Comparison of ENCODE assay signal across 8 mouse cellular contexts in genomic region chr13:64312024-64312915, GRCm38 (mm10). TPM values are rescaled to one million over a fixed set of nuclear protein-coding genes. Genes with fewer than 3 reads are reported as not detected.
DNase-seq lines count a peak whose midpoint lies in the region; ATAC-seq and TF ChIP-seq lines count a peak whose summit lies in the region.

TSS of gene Aaed1 (minus strand) at chr13:64312710.

- peak; percentile 39 for TF ChIP-seq CTCF in lung, embryonic 14.5 days (IDR thresholded peaks at IDR 0.05; ENCODE audit: low read depth)

- peak within 1 kb of the TSS; percentile 67 for H3K4me2 ChIP-seq in lung, embryonic 14.5 days

- H3K36me3 ChIP-seq in lung, embryonic 14.5 days (ENCODE audit: insufficient read depth), result peaks cover 9% of the 10 kb centered on the region; the same call in 1 of the 2 replicates

- DNase-seq in MN1 (ENCODE audit: low spot score), result peak; percentile 91
- peak; percentile 88 for DNase-seq in cerebellum, adult 8-10 months
- peak; percentile 79 for DNase-seq in forelimb bud, embryonic 11.5 days (ENCODE audit: low read depth, low spot score)
- DNase-seq in heart, postnatal 4 days, result peak; percentile 96
- peak; percentile 81 to 86 for DNase-seq in layer of hippocampus, adult 8-10 months (ENCODE audit: low spot score in 2 of 2)
- peak; percentile 95 for DNase-seq in lung, embryonic 14.5 days
- peak; percentile 91 for DNase-seq in testis, postnatal 14 days (ENCODE audit: low spot score)

- H3K27me3 ChIP-seq in lung, embryonic 14.5 days (ENCODE audit: insufficient read depth, low read length), result no peaks in the 10 kb centered on the region

- peak within 1 kb of the TSS; percentile 70 for H3K4me3 ChIP-seq in lung, embryonic 14.5 days (ENCODE audit: low read depth, low read length)

- ATAC-seq in lung, embryonic 14.5 days (ENCODE audit: insufficient read depth), result peak; percentile 90
- peak; percentile 81 for ATAC-seq in neutrophil, adult 5-6 weeks (ENCODE audit: extremely low read depth, insufficient number of reproducible peaks, low FRiP score, poor library complexity, severe bottlenecking)

- H3K27ac ChIP-seq in lung, embryonic 14.5 days (ENCODE audit: low read depth), result peak within 1 kb of the TSS; percentile 93

- H3K4me1 ChIP-seq in lung, embryonic 14.5 days (ENCODE audit: insufficient read depth), result peaks cover 7% of the 10 kb centered on the region; the same call in 1 of the 2 replicates

- WGBS in lung, embryonic 14.5 days, result under 1% methylated on average over 74 of the region's 74 CpGs

- peak within 1 kb of the TSS; percentile 68 for H3K9ac ChIP-seq in lung, embryonic 14.5 days

- no peaks in the 10 kb centered on the region for H3K9me3 ChIP-seq in lung, embryonic 14.5 days (ENCODE audit: low read depth, low read length)

RNA-seq across cellular contexts. Expression of gene Aaed1, which starts in this region (rescaled TPM):
- 10 to 100 TPM; 54.7 to 57.2 TPM for total RNA-seq in heart, postnatal 4 days (2021)
- 10 to 100 TPM; 17.0 to 25.9 (median 18.8) TPM for total RNA-seq in layer of hippocampus, adult 8-10 months (2022)
- 50.1 and 51.9 TPM in 2 replicates for polyA plus RNA-seq in lung, embryonic 14.5 days (2014; fragmentation: Nextera tagmentation; extraction: Ambion mirVana)
- total RNA-seq in neutrophil, adult 5-6 weeks (2017), result 64.6 and 69.6 TPM in 2 replicates

Comparison
In these comparisons a context has a peak if more than half of its experiments do, and no peak if none do; other contexts are left out.
1. Peak in every context shown above with its lines: DNase-seq, ATAC-seq, H3K4me3 ChIP-seq and H3K27ac ChIP-seq.